Mouse (Mus musculus) kidney, embryonic 16.5 days (tissue): ENCODE measurements around the gene Zfp940. TPM values are rescaled to one million over a fixed set of nuclear protein-coding genes. Genes with fewer than 3 reads are reported as not detected.

Experiments
- ATAC-seq: fragments of 200-750 bp; cut with Nextera tagmentation; 2 replicates; pipeline ENCODE4 v1.8.0; 2017; ENCODE audit warnings: moderate TSS enrichment; ENCODE audit not compliant: low FRiP score, low TSS enrichment
- H3K27ac ChIP-seq: fragments of 300-500 bp; sonication (generic); 2 replicates; pipeline ENCODE4 v1.5.1; 2014; ENCODE audit warnings: low read length
- H3K27me3 ChIP-seq: fragments of 300-500 bp; sonication (generic); 2 replicates; pipeline ENCODE4 v1.6.1; 2014; ENCODE audit warnings: low read length, control low read depth, mixed read lengths; ENCODE audit not compliant: insufficient read depth
- H3K36me3 ChIP-seq: fragments of 300-500 bp; sonication (generic); 2 replicates; pipeline ENCODE4 v1.6.1; 2014; ENCODE audit warnings: low read length, control low read depth, mixed read lengths; ENCODE audit not compliant: insufficient read depth
- H3K4me1 ChIP-seq: fragments of 300-500 bp; sonication (generic); 2 replicates; pipeline ENCODE4 v1.6.1; 2014; ENCODE audit warnings: low read length, control low read depth, mixed read lengths; ENCODE audit not compliant: insufficient read depth
- H3K4me2 ChIP-seq: fragments of 300-500 bp; sonication (generic); replicated peaks from 2 replicates; pipeline ENCODE4 v1.6.1; 2014; ENCODE audit warnings: low read depth, low read length
- H3K4me3 ChIP-seq: fragments of 300-500 bp; sonication (generic); 2 replicates; pipeline ENCODE4 v1.5.1; 2014; ENCODE audit warnings: mild to moderate bottlenecking, low read length
- H3K9ac ChIP-seq: fragments of 300-500 bp; sonication (generic); replicated peaks from 2 replicates; pipeline ENCODE4 v1.6.1; 2014; ENCODE audit warnings: low read length
- H3K9me3 ChIP-seq: fragments of 300-500 bp; sonication (generic); 2 replicates; pipeline ENCODE4 v1.6.1; 2016; ENCODE audit warnings: low read length, control low read depth
- WGBS: fragments of 180-500 bp; shearing (Covaris S2); extraction: QIAGEN DNeasy Blood & Tissue Kit; methylation state at CpG from one replicate; pipeline ENCODE4 v1.1.7; 2014; 5-methylcytosine and 5-hydroxymethylcytosine counted together
- polyA plus RNA-seq: library from polyadenylated mRNA; unstranded; fragments of >200 nt; fragmentation: Nextera tagmentation; extraction: Ambion mirVana; gene quantifications from 2 replicates; pipeline ENCODE4 v1.2.1, GENCODE M21; 2015

Gene Zfp940
- polyA plus RNA-seq, 1 experiment from 2014 or later = 6.4 TPM

DNA sequence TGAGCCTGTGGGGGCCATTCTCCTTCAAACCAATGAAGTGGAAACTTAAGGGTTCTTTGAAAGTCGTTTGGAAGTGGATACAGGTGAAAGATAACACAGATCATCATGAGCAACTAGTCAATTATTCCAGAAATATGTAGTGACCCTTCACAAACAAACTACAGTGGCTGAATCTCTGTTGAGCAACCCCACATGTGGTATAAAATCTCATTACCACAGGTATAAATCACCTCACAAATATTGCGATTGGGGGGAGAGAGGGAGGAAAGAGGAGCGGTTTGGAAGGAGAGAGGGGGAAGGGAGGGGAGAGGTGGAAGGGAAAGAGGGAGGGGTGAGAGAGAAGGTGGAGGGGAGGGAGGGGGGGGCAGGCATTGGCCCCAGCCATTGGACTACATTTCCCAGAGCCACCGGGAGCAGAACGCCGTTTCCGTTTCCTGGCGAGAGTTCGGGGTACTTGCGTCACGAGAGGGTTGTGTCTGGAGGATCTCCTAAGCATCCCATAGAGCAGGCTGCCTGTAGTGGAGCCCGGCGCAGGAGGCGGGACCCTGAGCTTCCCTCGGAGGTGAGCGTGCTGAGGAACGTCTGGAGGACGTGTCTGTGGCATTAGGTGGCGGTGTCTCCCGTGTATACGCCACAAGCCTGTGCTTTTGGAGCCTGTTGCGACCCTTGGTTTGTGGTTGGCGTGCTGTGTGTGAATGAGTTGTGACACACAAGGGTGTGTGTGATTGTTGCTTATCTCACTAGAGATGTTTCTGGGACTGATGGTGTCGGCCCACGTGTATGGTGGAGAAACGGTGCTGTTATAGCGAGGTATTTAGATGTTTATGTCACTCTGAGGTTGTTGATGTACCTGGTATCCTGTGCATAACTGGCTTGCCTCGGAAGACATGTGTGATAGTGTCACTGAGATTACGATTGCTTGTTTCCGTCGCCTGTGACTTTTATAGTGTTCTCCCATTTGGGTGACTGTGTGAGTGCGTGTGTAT lies 6.4 kb upstream of the Zfp940 start, which contains the start of gene Zfp420:
Gene Zfp420, plus strand, starts transcription at position 448 of the 986 bp plus-strand sequence.
- 5% methylated on average over 32 of the region's 32 CpGs for WGBS
- ATAC-seq = peak; percentile 99
- Histone ChIP-seq H3K9ac (peak within 1 kb of the TSS; percentile 71), H3K27me3 (no peaks in the 10 kb centered on the region), H3K9me3 (no peaks in the 10 kb centered on the region), H3K4me1 (peaks cover 5% of the 10 kb centered on the region), H3K27ac (no peak within 1 kb of the TSS), H3K4me3 (peak within 1 kb of the TSS; percentile 73), H3K4me2 (peak within 1 kb of the TSS; percentile 90), H3K36me3 (no peaks in the 10 kb centered on the region; the same call in 1 of the 2 replicates)

DNA sequence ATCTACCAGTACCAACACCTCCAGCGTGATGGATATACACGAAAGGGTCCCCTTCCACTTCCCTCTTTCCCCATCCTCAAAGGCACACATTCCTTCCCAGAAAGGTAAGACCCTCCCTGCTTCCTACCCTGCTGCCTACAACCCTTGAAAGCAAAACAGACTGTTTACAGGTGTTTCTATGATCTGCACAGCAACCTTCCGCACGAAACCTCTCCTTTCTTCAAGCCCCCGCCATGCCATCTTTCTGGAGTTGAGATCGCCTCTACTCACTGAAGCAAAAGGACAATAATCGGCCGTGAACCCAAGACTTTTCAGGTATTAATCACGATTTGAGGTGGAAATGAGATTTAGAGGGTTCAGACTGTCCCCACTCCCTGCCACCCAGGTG lies 644 bp downstream of the Zfp940 start:
- Histone ChIP-seq H3K4me3 (peak overlapping the region; percentile 56), H3K36me3 (peaks cover 9% of the 10 kb centered on the region; the same call in 1 of the 2 replicates), H3K9ac (peak overlapping the region; percentile 65), H3K4me2 (peak overlapping the region; percentile 79), H3K4me1 (no peaks in the 10 kb centered on the region), H3K27me3 (no peaks in the 10 kb centered on the region), H3K27ac (no peak overlapping the region), H3K9me3 (0 out of 2 replicates have a peak, but pooled peaks cover 5% of the 10 kb centered on the region)
- no peak for ATAC-seq
- 64% methylated on average over 9 of the region's 9 CpGs for WGBS

GRCm38 (mm10) chr7:29844616-29845015 lies 8.9 kb downstream of the Zfp940 start:
- no peak overlapping the region for H3K9ac ChIP-seq
- no peaks in the 10 kb centered on the region for H3K27me3 ChIP-seq
- ATAC-seq = no peak
- no peaks in the 10 kb centered on the region for H3K9me3 ChIP-seq
- H3K4me3 ChIP-seq = no peak overlapping the region
- peaks cover 19% of the 10 kb centered on the region for H3K36me3 ChIP-seq
- H3K4me2 ChIP-seq = no peak overlapping the region
- no peak overlapping the region for H3K27ac ChIP-seq
- no peaks in the 10 kb centered on the region for H3K4me1 ChIP-seq
- 88% methylated on average over 5 of the region's 5 CpGs for WGBS

- ATAC-seq = no peak
- Histone ChIP-seq H3K36me3 (peaks cover 16% of the 10 kb centered on the region), H3K4me2 (no peak overlapping the region), H3K27ac (no peak overlapping the region), H3K27me3 (no peaks in the 10 kb centered on the region), H3K4me1 (no peaks in the 10 kb centered on the region), H3K9me3 (no peaks in the 10 kb centered on the region), H3K9ac (no peak overlapping the region), H3K4me3 (no peak overlapping the region)
- 84% methylated on average over 1 of the region's 1 CpGs for WGBS
Measured at GRCm38 (mm10) chr7:29842105-29842504, 11.4 kb downstream of the Zfp940 start.

- no peaks in the 10 kb centered on the region for H3K27me3 ChIP-seq
Measured at GRCm38 (mm10) chr7:29839256-29839655, 14.2 kb downstream of the Zfp940 start.

DNA sequence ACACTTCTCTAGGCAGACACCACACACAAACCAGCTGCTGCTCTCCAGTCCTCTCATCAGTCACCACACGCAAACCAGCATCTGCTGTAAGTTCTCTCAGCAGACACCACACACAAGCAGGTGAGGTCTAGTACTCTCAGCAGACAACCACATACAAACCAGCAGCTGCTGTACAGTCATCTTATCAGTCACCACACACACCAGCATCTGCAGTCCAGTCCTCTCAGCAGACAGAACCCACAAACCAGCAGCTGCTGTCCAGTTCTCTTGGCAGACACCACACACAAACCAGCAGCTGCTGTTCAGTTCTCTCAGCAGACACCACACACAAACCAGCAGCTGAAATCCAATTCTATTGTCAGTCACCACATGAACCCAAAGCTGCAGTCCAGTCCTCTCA lies 16.7 kb downstream of the Zfp940 start:
- H3K27ac ChIP-seq = no peak overlapping the region
- no peak overlapping the region for H3K4me3 ChIP-seq
- H3K27me3 ChIP-seq = no peaks in the 10 kb centered on the region
- no peak for ATAC-seq
- 100% methylated on average over 1 of the region's 1 CpGs for WGBS
- no peak overlapping the region for H3K4me2 ChIP-seq
- H3K9ac ChIP-seq = no peak overlapping the region
- H3K4me1 ChIP-seq = no peaks in the 10 kb centered on the region
- H3K36me3 ChIP-seq = peaks cover 14% of the 10 kb centered on the region; the same call in 1 of the 2 replicates
- no peaks in the 10 kb centered on the region for H3K9me3 ChIP-seq

More at GRCm38 (mm10) chr7:29839256-29839655, 14.2 kb downstream of the Zfp940 start:
- ATAC-seq = no peak
- Histone ChIP-seq H3K9ac (no peak overlapping the region), H3K36me3 (peaks cover 6% of the 10 kb centered on the region), H3K4me2 (no peak overlapping the region), H3K9me3 (no peaks in the 10 kb centered on the region), H3K4me1 (no peaks in the 10 kb centered on the region), H3K27ac (no peak overlapping the region), H3K4me3 (no peak overlapping the region)
- WGBS = 86% methylated on average over 3 of the region's 3 CpGs

DNA sequence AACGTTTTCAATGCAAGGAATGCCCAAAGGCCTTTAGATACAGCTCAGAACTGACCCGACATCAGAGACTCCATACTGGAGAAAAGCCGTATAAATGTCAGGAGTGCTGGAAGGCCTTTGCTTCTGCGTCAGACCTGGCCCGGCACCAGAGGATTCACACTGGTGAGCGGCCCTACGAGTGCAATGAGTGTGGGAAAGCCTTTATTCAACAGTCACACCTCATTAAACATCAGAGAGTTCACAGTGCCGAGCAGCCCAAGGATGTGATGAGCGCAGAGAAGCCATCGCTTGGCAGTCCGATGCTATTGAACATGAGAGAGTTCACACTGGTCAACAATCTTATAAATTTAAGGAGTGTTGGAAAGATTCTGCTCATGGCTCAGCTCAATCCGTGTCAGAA lies 23.7 kb downstream of the Zfp940 start:
- no peak overlapping the region for H3K4me3 ChIP-seq
- H3K4me1 ChIP-seq = no peaks in the 10 kb centered on the region
- no peak overlapping the region for H3K9ac ChIP-seq
- H3K27ac ChIP-seq = no peak overlapping the region
- 51% methylated on average over 12 of the region's 12 CpGs for WGBS
- peaks cover 64% of the 10 kb centered on the region for H3K36me3 ChIP-seq
- H3K4me2 ChIP-seq = no peak overlapping the region
- H3K9me3 ChIP-seq = peaks cover 10% of the 10 kb centered on the region; the same call in 1 of the 2 replicates
- ATAC-seq = peak; percentile 61; the same call in 1 of the 2 replicates
- H3K27me3 ChIP-seq = no peaks in the 10 kb centered on the region

GRCm38 (mm10) chr7:29828001-29828400 lies 25.5 kb downstream of the Zfp940 start:
- 92% methylated on average over 12 of the region's 12 CpGs for WGBS
- H3K36me3 ChIP-seq = peaks cover 66% of the 10 kb centered on the region
- H3K4me2 ChIP-seq = no peak overlapping the region
- H3K27me3 ChIP-seq = no peaks in the 10 kb centered on the region
- no peak for ATAC-seq
- H3K9ac ChIP-seq = no peak overlapping the region
- H3K9me3 ChIP-seq = peaks cover 10% of the 10 kb centered on the region; the same call in 1 of the 2 replicates
- H3K4me3 ChIP-seq = no peak overlapping the region
- H3K4me1 ChIP-seq = no peaks in the 10 kb centered on the region
- H3K27ac ChIP-seq = no peak overlapping the region

GRCm38 (mm10) chr7:29818619-29819254 lies 34.7 kb downstream of the Zfp940 start:
- peaks cover 27% of the 10 kb centered on the region for H3K4me1 ChIP-seq
- H3K4me2 ChIP-seq = peak overlapping the region; percentile 70
- 0 out of 2 replicates have a peak overlapping the region, but pooled peaks have one; percentile 7 for H3K27ac ChIP-seq
- no peaks in the 10 kb centered on the region for H3K27me3 ChIP-seq
- whole genome bisulfite sequencing = 3% methylated on average over 12 of the region's 12 CpGs
- ATAC-seq = peak; percentile 72; the same call in 1 of the 2 replicates
- H3K9ac ChIP-seq = peak overlapping the region; percentile 58
- no peaks in the 10 kb centered on the region for H3K9me3 ChIP-seq
- H3K36me3 ChIP-seq = peaks cover 19% of the 10 kb centered on the region; the same call in 1 of the 2 replicates
- peak overlapping the region; percentile 57 for H3K4me3 ChIP-seq
